Mouse (Mus musculus) bone marrow macrophage, adult 2 months (primary cell): ENCODE data around the gene Wdr45. TPM values are rescaled to one million over a fixed set of nuclear protein-coding genes. Genes with fewer than 3 reads are reported as not detected.

ENCODE experiments used
- H3K27ac ChIP-seq: 2 replicates; pipeline ENCODE4 v1.5.1; 2012; ENCODE audit warnings: low read depth, low read length; ENCODE audit not compliant: insufficient read depth
- H3K4me1 ChIP-seq: 2 replicates; pipeline ENCODE4 v1.6.1; 2012; ENCODE audit warnings: low read length; ENCODE audit not compliant: control insufficient read depth, insufficient read depth
- H3K4me3 ChIP-seq: 2 replicates; pipeline ENCODE4 v1.5.1; 2012; ENCODE audit warnings: mild to moderate bottlenecking, low read length, moderate library complexity; ENCODE audit not compliant: insufficient read depth
- CTCF ChIP-seq: IDR thresholded peaks from 2 replicates; pipeline ENCODE4 v1.5.1; 2012; ENCODE audit warnings: low read depth, mild to moderate bottlenecking, low read length, moderate library complexity
- POLR2A ChIP-seq: IDR thresholded peaks from 2 replicates; pipeline ENCODE4 v1.6.1; 2012; ENCODE audit warnings: mild to moderate bottlenecking, low read depth, low read length, borderline replicate concordance
- polyA plus RNA-seq: library from polyadenylated mRNA; stranded (reverse); fragments of >200 nt; gene quantifications from 2 replicates; pipeline ENCODE4 v1.2.4, GENCODE M21; 2012; ENCODE audit not compliant: missing spikeins, insufficient read depth, insufficient read length

The Wdr45 gene
- polyA plus RNA-seq, 1 experiment: 68.8 TPM

GRCm38 (mm10) chrX:7763631-7764393 is 49.7 kb downstream of the Wdr45 start:
- peak overlapping the region; percentile 83 for H3K4me3 ChIP-seq
- peaks cover 21% of the 10 kb centered on the region for H3K4me1 ChIP-seq
- TF ChIP-seq POLR2A: no peak
- no peak for TF ChIP-seq CTCF
- H3K27ac ChIP-seq: peak overlapping the region; percentile 98

GRCm38 (mm10) chrX:7764657-7765280 is 50.6 kb downstream of the Wdr45 start:
- peak overlapping the region; percentile 83 for H3K4me3 ChIP-seq
- H3K4me1 ChIP-seq: peaks cover 29% of the 10 kb centered on the region
- peak overlapping the region; percentile 97 for H3K27ac ChIP-seq
- TF ChIP-seq POLR2A (no peak), CTCF (no peak)

GRCm38 (mm10) chrX:7765281-7765670 is 51.1 kb downstream of the Wdr45 start:
- Histone ChIP-seq H3K27ac (peak overlapping the region; percentile 97), H3K4me3 (peak overlapping the region; percentile 83), H3K4me1 (peaks cover 29% of the 10 kb centered on the region)
- TF ChIP-seq CTCF (no peak), POLR2A (no peak)

GRCm38 (mm10) chrX:7765764-7766163 is 51.6 kb downstream of the Wdr45 start:
- TF ChIP-seq POLR2A: no peak
- no peak for TF ChIP-seq CTCF
- Histone ChIP-seq H3K27ac (peak overlapping the region; percentile 97), H3K4me3 (peak overlapping the region; percentile 83)

GRCm38 (mm10) chrX:7769302-7770017 is 55.3 kb downstream of the Wdr45 start:
- no peak for TF ChIP-seq POLR2A
- TF ChIP-seq CTCF: no peak
- H3K4me3 ChIP-seq: no peak overlapping the region
- H3K4me1 ChIP-seq: peaks cover 29% of the 10 kb centered on the region
- H3K27ac ChIP-seq: peak overlapping the region; percentile 26; the same call in 1 of the 2 replicates

More at GRCm38 (mm10) chrX:7765764-7766163, 51.6 kb downstream of the Wdr45 start:
- H3K4me1 ChIP-seq: peaks cover 29% of the 10 kb centered on the region

GRCm38 (mm10) chrX:7772766-7773165 is 58.6 kb downstream of the Wdr45 start:
- TF ChIP-seq POLR2A (no peak), CTCF (no peak)
- H3K27ac ChIP-seq: no peak overlapping the region
- H3K4me1 ChIP-seq: peaks cover 16% of the 10 kb centered on the region
- no peak overlapping the region for H3K4me3 ChIP-seq

- 0 out of 2 replicates have a peak overlapping the region, but pooled peaks have one; percentile 20 for H3K27ac ChIP-seq
- H3K4me3 ChIP-seq: no peak overlapping the region
- TF ChIP-seq POLR2A (no peak), CTCF (no peak)
- H3K4me1 ChIP-seq: peaks cover 3% of the 10 kb centered on the region
Measured at GRCm38 (mm10) chrX:7775501-7776205, 61.5 kb downstream of the Wdr45 start.

- no peak overlapping the region for H3K4me3 ChIP-seq
- H3K27ac ChIP-seq: peak overlapping the region; percentile 30
- TF ChIP-seq CTCF (peak; percentile 45; the same call in 1 of the 2 replicates), POLR2A (no peak)
- H3K4me1 ChIP-seq: peaks cover 3% of the 10 kb centered on the region
Measured at GRCm38 (mm10) chrX:7776329-7777082, 62.4 kb downstream of the Wdr45 start.

Other genes starting within 250 kb of the Wdr45 start
- gene Foxp3, start 140.7 kb upstream of the Wdr45 start, polyA plus RNA-seq: not detected in 2 replicates
- 0.24 and 2.3 TPM in 2 replicates for gene Ppp1r3f, start 140.1 kb upstream of the Wdr45 start, polyA plus RNA-seq
- gene Ccdc22, start 108.8 kb upstream of the Wdr45 start, polyA plus RNA-seq: 35.0 and 35.8 TPM in 2 replicates
- gene Cacna1f, start 107.2 kb upstream of the Wdr45 start, polyA plus RNA-seq: 0.55 and 1.1 TPM in 2 replicates
- 4.2 and 7.1 TPM in 2 replicates for gene Syp, start 75.9 kb upstream of the Wdr45 start, polyA plus RNA-seq
- gene Prickle3, start 57.1 kb upstream of the Wdr45 start, polyA plus RNA-seq: 9.3 and 10.0 TPM in 2 replicates
- gene Plp2, start 42.9 kb upstream of the Wdr45 start, polyA plus RNA-seq: 448 and 491 TPM in 2 replicates
- not detected in 2 replicates for gene Magix, start 33.1 kb upstream of the Wdr45 start, polyA plus RNA-seq
- 27.2 and 28.7 TPM in 2 replicates for gene Gpkow, start 17.2 kb upstream of the Wdr45 start, polyA plus RNA-seq
- not detected in 2 replicates for gene Gm45208, start 7.9 kb downstream of the Wdr45 start, polyA plus RNA-seq
- gene Praf2, start 14.1 kb downstream of the Wdr45 start, polyA plus RNA-seq: 17.7 and 19.1 TPM in 2 replicates
- 0.75 and 1.9 TPM in 2 replicates for gene Ccdc120, start 36.6 kb downstream of the Wdr45 start, polyA plus RNA-seq
- gene Tfe3, start 48.2 kb downstream of the Wdr45 start, polyA plus RNA-seq: 137 and 141 TPM in 2 replicates
- 94.8 and 103 TPM in 2 replicates for gene Gripap1, start 75.4 kb downstream of the Wdr45 start, polyA plus RNA-seq
- gene Kcnd1, start 108.0 kb downstream of the Wdr45 start, polyA plus RNA-seq: 0.35 and 0.56 TPM in 2 replicates
- 113 and 115 TPM in 2 replicates for gene Otud5, start 127.0 kb downstream of the Wdr45 start, polyA plus RNA-seq
- gene Pim2, start 163.9 kb downstream of the Wdr45 start, polyA plus RNA-seq: 8.6 and 11.4 TPM in 2 replicates
- gene Slc35a2, start 169.7 kb downstream of the Wdr45 start, polyA plus RNA-seq: 28.0 and 36.2 TPM in 2 replicates
- gene Pqbp1, start 184.9 kb downstream of the Wdr45 start, polyA plus RNA-seq: 62.2 and 63.4 TPM in 2 replicates
- 33.4 and 47.5 TPM in 2 replicates for gene Timm17b, start 185.0 kb downstream of the Wdr45 start, polyA plus RNA-seq
- gene Gm10491, start 193.5 kb downstream of the Wdr45 start, polyA plus RNA-seq: not detected in 2 replicates
- gene Gm10490, start 195.2 kb downstream of the Wdr45 start, polyA plus RNA-seq: not detected in 2 replicates
- not detected in 2 replicates for gene Pcsk1n, start 205.5 kb downstream of the Wdr45 start, polyA plus RNA-seq
- not detected in 2 replicates for gene Eras, start 214.3 kb downstream of the Wdr45 start, polyA plus RNA-seq
- gene Hdac6, start 233.6 kb downstream of the Wdr45 start, polyA plus RNA-seq: 16.0 and 16.9 TPM in 2 replicates